In genomic region chr8:115473974-115474373, GRCm38 (mm10) we compare ENCODE assay signal across 25 mouse cellular contexts.
DNase-seq lines count a peak whose midpoint lies in the region; ATAC-seq and TF ChIP-seq lines count a peak whose summit lies in the region.
"Had no signal": no experiment of that assay in that cellular context is flagged by ENCODE, and none has a peak within 500 bp of the region (broad histone marks: within the 10 kb centered on the region; RNA-seq: fewer than 3 reads in every experiment).

No protein-coding gene starts in this region.

- no peak for TF ChIP-seq CTCF in gastrocnemius, adult 2 months (IDR thresholded peaks at IDR 0.05)
- no peak for TF ChIP-seq CTCF in heart, adult 2 months (IDR thresholded peaks at IDR 0.05)
- TF ChIP-seq CTCF in lung, adult 2 months (IDR thresholded peaks at IDR 0.05; ENCODE audit: insufficient read depth, low read length): no peak

- H3K79me2 ChIP-seq in heart, adult 2 months (replicated peaks; ENCODE audit: control insufficient read depth, insufficient read depth, low read length): no peaks in the 10 kb centered on the region

- H3K36me3 ChIP-seq in heart, embryonic 15.5 days: no peaks in the 10 kb centered on the region
- H3K36me3 ChIP-seq in heart, adult 2 months (ENCODE audit: control insufficient read depth, insufficient read depth, low read length): no peaks in the 10 kb centered on the region
- no peaks in the 10 kb centered on the region for H3K36me3 ChIP-seq in kidney, embryonic 16.5 days (ENCODE audit: insufficient read depth, low read length)
- no peaks in the 10 kb centered on the region for H3K36me3 ChIP-seq in lung, embryonic 16.5 days (ENCODE audit: control insufficient read depth, insufficient read depth, low read length)
- H3K36me3 ChIP-seq: embryonic facial prominence, embryonic 10.5 days; forebrain, embryonic 15.5 days; hindbrain, embryonic 13.5 days; limb, embryonic 15.5 days; midbrain, embryonic 13.5 days; neural tube, embryonic 12.5 days had no signal

- H3K9ac ChIP-seq in heart, embryonic 15.5 days: no peak overlapping the region
- no peak overlapping the region for H3K9ac ChIP-seq in heart, adult 2 months (ENCODE audit: low read depth, low read length)
- no peak overlapping the region for H3K9ac ChIP-seq in kidney, embryonic 16.5 days (replicated peaks; ENCODE audit: low read length)
- no peak overlapping the region for H3K9ac ChIP-seq in lung, embryonic 16.5 days (ENCODE audit: low read length)
- H3K9ac ChIP-seq: forebrain, embryonic 15.5 days; hindbrain, embryonic 13.5 days; limb, embryonic 15.5 days; midbrain, embryonic 13.5 days; neural tube, embryonic 12.5 days had no signal

- H3K4me3 ChIP-seq in gastrocnemius, adult 2 months: peak overlapping the region; percentile 66
- no peak overlapping the region for H3K4me3 ChIP-seq in heart, embryonic 15.5 days
- H3K4me3 ChIP-seq in heart, adult 2 months: no peak overlapping the region
- peak overlapping the region; percentile 24 for H3K4me3 ChIP-seq in kidney, embryonic 16.5 days (ENCODE audit: low read length)
- H3K4me3 ChIP-seq in lung, embryonic 16.5 days (ENCODE audit: low read length): no peak overlapping the region
- H3K4me3 ChIP-seq in lung, adult 2 months (replicated peaks; ENCODE audit: extremely low read depth, low read depth, low read length): no peak overlapping the region
- H3K4me3 ChIP-seq: embryonic facial prominence, embryonic 10.5 days; forebrain, embryonic 15.5 days; hindbrain, embryonic 13.5 days; limb, embryonic 15.5 days; midbrain, embryonic 13.5 days; neural tube, embryonic 12.5 days had no signal

- no peak for TF ChIP-seq POLR2A in heart, adult 2 months (IDR thresholded peaks at IDR 0.05; ENCODE audit: insufficient read depth, low read depth, low read length)
- no peak for TF ChIP-seq POLR2A in lung, adult 2 months (IDR thresholded peaks at IDR 0.05; ENCODE audit: borderline replicate concordance, extremely low read depth, low read depth, low read length)

- H3K9me3 ChIP-seq in heart, embryonic 15.5 days (replicated peaks): no peaks in the 10 kb centered on the region
- H3K9me3 ChIP-seq in kidney, embryonic 16.5 days (ENCODE audit: low read length): no peaks in the 10 kb centered on the region
- no peaks in the 10 kb centered on the region for H3K9me3 ChIP-seq in lung, embryonic 16.5 days (ENCODE audit: control insufficient read depth, low read length)
- H3K9me3 ChIP-seq: embryonic facial prominence, embryonic 10.5 days; forebrain, embryonic 15.5 days; hindbrain, embryonic 13.5 days; limb, embryonic 15.5 days; midbrain, embryonic 13.5 days; neural tube, embryonic 12.5 days had no signal

- 56% methylated on average over 8 of the region's 8 CpGs for WGBS in heart, embryonic 15.5 days
- 40% methylated on average over 8 of the region's 8 CpGs for WGBS in heart, adult 2 months
- 32% methylated on average over 8 of the region's 8 CpGs for WGBS in kidney, embryonic 16.5 days
- WGBS in lung, embryonic 16.5 days: 49% methylated on average over 8 of the region's 8 CpGs
- WGBS in lung, adult 2 months: 39% methylated on average over 8 of the region's 8 CpGs

- peak overlapping the region; percentile 17; the same call in 1 of the 2 replicates for H3K4me2 ChIP-seq in heart, embryonic 15.5 days
- H3K4me2 ChIP-seq in kidney, embryonic 16.5 days (replicated peaks; ENCODE audit: low read depth, low read length): peak overlapping the region; percentile 45
- peak overlapping the region; percentile 27; the same call in 1 of the 2 replicates for H3K4me2 ChIP-seq in lung, embryonic 16.5 days (ENCODE audit: low read depth, low read length)
- H3K4me2 ChIP-seq: forebrain, embryonic 15.5 days; hindbrain, embryonic 13.5 days; limb, embryonic 15.5 days; midbrain, embryonic 13.5 days; neural tube, embryonic 12.5 days had no signal

- 0 out of 2 replicates have a peak, but pooled peaks cover 3% of the 10 kb centered on the region for H3K27me3 ChIP-seq in heart, embryonic 15.5 days
- no peaks in the 10 kb centered on the region for H3K27me3 ChIP-seq in heart, adult 2 months (ENCODE audit: control insufficient read depth, insufficient read depth, low read length)
- H3K27me3 ChIP-seq in kidney, embryonic 16.5 days (ENCODE audit: insufficient read depth, low read length): 0 out of 2 replicates have a peak, but pooled peaks cover 7% of the 10 kb centered on the region
- H3K27me3 ChIP-seq in lung, embryonic 16.5 days (ENCODE audit: control insufficient read depth, insufficient read depth, low read depth, low read length): no peaks in the 10 kb centered on the region
- H3K27me3 ChIP-seq: forebrain, embryonic 15.5 days; hindbrain, embryonic 13.5 days; midbrain, embryonic 13.5 days; neural tube, embryonic 12.5 days had no signal

- H3K4me1 ChIP-seq in heart, embryonic 15.5 days (replicated peaks): peaks cover 15% of the 10 kb centered on the region
- H3K4me1 ChIP-seq in heart, adult 2 months (ENCODE audit: control insufficient read depth, insufficient read depth, low read length): peaks cover 2% of the 10 kb centered on the region
- no peaks in the 10 kb centered on the region for H3K4me1 ChIP-seq in kidney, embryonic 16.5 days (ENCODE audit: insufficient read depth, low read length)
- H3K4me1 ChIP-seq in lung, embryonic 16.5 days (replicated peaks; ENCODE audit: control insufficient read depth, insufficient read depth, low read length): peaks cover 8% of the 10 kb centered on the region
- H3K4me1 ChIP-seq in lung, adult 2 months (ENCODE audit: control insufficient read depth, insufficient read depth, low read length): no peaks in the 10 kb centered on the region
- H3K4me1 ChIP-seq: embryonic facial prominence, embryonic 10.5 days; forebrain, embryonic 15.5 days; hindbrain, embryonic 13.5 days; midbrain, embryonic 13.5 days; neural tube, embryonic 12.5 days had no signal

- no peak for DNase-seq in gastrocnemius, adult 2 months
- no peak for DNase-seq in gastrocnemius, adult 18-20 months (ENCODE audit: low spot score)
- no peak for DNase-seq in heart, adult 2 months
- DNase-seq in kidney, adult 9 months: no peak
- DNase-seq in lung, adult 2 months: no peak
- DNase-seq: adrenal gland, adult 8-10 months; cerebellum, adult 11-12 months; cerebellum, postnatal 10 days; gastrocnemius, postnatal 14 days; heart, adult 18-20 months; kidney, postnatal 14 days; left cerebral cortex, postnatal 4 days; retina, postnatal 1 day; right cerebral cortex, postnatal 25 days; spleen, adult 18-20 months had no signal

- H3K27ac ChIP-seq in gastrocnemius, adult 2 months: peak overlapping the region; percentile 86
- H3K27ac ChIP-seq in heart, embryonic 15.5 days: no peak overlapping the region
- no peak overlapping the region for H3K27ac ChIP-seq in heart, adult 2 months
- no peak overlapping the region for H3K27ac ChIP-seq in kidney, embryonic 16.5 days (ENCODE audit: low read length)
- H3K27ac ChIP-seq in lung, embryonic 16.5 days (ENCODE audit: low read length): no peak overlapping the region
- H3K27ac ChIP-seq: embryonic facial prominence, embryonic 10.5 days; forebrain, embryonic 15.5 days; hindbrain, embryonic 13.5 days; limb, embryonic 15.5 days; midbrain, embryonic 13.5 days; neural tube, embryonic 12.5 days had no signal

- no peak for TF ChIP-seq EP300 in heart, adult 2 months (IDR thresholded peaks at IDR 0.05; ENCODE audit: insufficient read depth, low read depth, low read length)

- intact Hi-C loops in gastrocnemius, adult 2 months (cut with DNase I): loop anchor here (2.0 to 10.0 kb wide), 2 partner anchors 231 to 509 kb away; no protein-coding TSS in a partner anchor
- intact Hi-C loops in heart, adult 2 months (cut with DNase I): no loop called here

- ATAC-seq in heart, embryonic 15.5 days (replicated peaks; ENCODE audit: insufficient number of reproducible peaks, insufficient read depth, low FRiP score, low read depth): no peak
- ATAC-seq in kidney, embryonic 16.5 days (ENCODE audit: low FRiP score, low TSS enrichment): no peak
- no peak for ATAC-seq in lung, embryonic 16.5 days (ENCODE audit: low read depth)
- ATAC-seq: activated CD4-positive, CD25-positive, alpha-beta regulatory T cell, adult 4 months; forebrain, embryonic 15.5 days; midbrain, embryonic 13.5 days had no signal

Comparison
In these comparisons a context has a peak if more than half of its experiments do, and no peak if none do; other contexts are left out.
1. H3K4me3 ChIP-seq: peak in gastrocnemius, adult 2 months (single experiment) and kidney, embryonic 16.5 days (single experiment); none in heart, embryonic 15.5 days (single experiment), heart, adult 2 months (single experiment), lung, embryonic 16.5 days (single experiment) and lung, adult 2 months (single experiment).
2. Peak in every context shown above with its lines, with median percentiles within 50 percentile points of each other: H3K4me2 ChIP-seq.